Mouse (Mus musculus) ES-Bruce4 (cell line): ENCODE results near the gene Mov10.

Source experiments
- CTCF ChIP-seq: IDR thresholded peaks from one replicate; pipeline ENCODE4 v1.8.1; 2011; ENCODE audit warnings: low read depth, low read length
- EP300 ChIP-seq: IDR thresholded peaks from 2 replicates; pipeline ENCODE4 v1.6.1; 2011; ENCODE audit warnings: low read depth, low read length; ENCODE audit not compliant: insufficient read depth

GRCm38 (mm10) chr3:104767141-104767540, 51.2 kb downstream of the Mov10 start:
- no peak for TF ChIP-seq CTCF
- TF ChIP-seq EP300 = no peak
